Mouse (Mus musculus) lung, embryonic 14.5 days (tissue): ENCODE results near the gene Sfxn5. TPM values are rescaled to one million over a fixed set of nuclear protein-coding genes. Genes with fewer than 3 reads are reported as not detected.
A peak's percentile ranks its signal among the peaks of the same experiment; 100 is the strongest.

Experiments
- ATAC-seq: fragments of 200-750 bp; cut with Nextera tagmentation; 2 replicates; pipeline ENCODE4 v1.8.0; 2017; ENCODE audit warnings: mild to moderate bottlenecking, moderate TSS enrichment, moderate library complexity; ENCODE audit not compliant: insufficient read depth
- DNase-seq: peaks from one replicate; pipeline ENCODE4 v3.0.0-alpha.2; 2015
- H3K27ac ChIP-seq: fragments of 300-500 bp; sonication (generic); 2 replicates; pipeline ENCODE4 v1.5.1; 2014; ENCODE audit warnings: low read depth, mild to moderate bottlenecking, moderate library complexity
- H3K27me3 ChIP-seq: fragments of 300-500 bp; sonication (generic); 2 replicates; pipeline ENCODE4 v1.6.1; 2014; ENCODE audit warnings: low read length, control low read depth; ENCODE audit not compliant: insufficient read depth
- H3K36me3 ChIP-seq: fragments of 300-500 bp; sonication (generic); 2 replicates; pipeline ENCODE4 v1.6.1; 2014; ENCODE audit warnings: control low read depth; ENCODE audit not compliant: insufficient read depth
- H3K4me1 ChIP-seq: fragments of 300-500 bp; sonication (generic); 2 replicates; pipeline ENCODE4 v1.6.1; 2014; ENCODE audit warnings: antibody characterized with exemption, control low read depth; ENCODE audit not compliant: insufficient read depth
- H3K4me2 ChIP-seq: fragments of 300-500 bp; sonication (generic); 2 replicates; pipeline ENCODE4 v1.6.1; 2014; ENCODE audit warnings: mild to moderate bottlenecking
- H3K4me3 ChIP-seq: fragments of 300-500 bp; sonication (generic); 2 replicates; pipeline ENCODE4 v1.5.1; 2014; ENCODE audit warnings: low read depth, low read length
- H3K9ac ChIP-seq: fragments of 300-500 bp; sonication (generic); 2 replicates; pipeline ENCODE4 v1.6.1; 2014
- H3K9me3 ChIP-seq: fragments of 300-500 bp; sonication (generic); 2 replicates; pipeline ENCODE4 v1.6.1; 2016; ENCODE audit warnings: low read depth, low read length, control low read depth
- CTCF ChIP-seq: IDR thresholded peaks from 2 replicates; pipeline ENCODE4 v1.5.1; 2016; ENCODE audit warnings: antibody characterized with exemption, low read depth
- WGBS: fragments of 180-500 bp; shearing (Covaris S2); extraction: QIAGEN DNeasy Blood & Tissue Kit; methylation state at CpG from one replicate; pipeline ENCODE4 v1.1.7; 2014; 5-methylcytosine and 5-hydroxymethylcytosine counted together
- polyA plus RNA-seq: library from polyadenylated mRNA; unstranded; fragments of >200 nt; fragmentation: Nextera tagmentation; extraction: Ambion mirVana; gene quantifications from 2 replicates; pipeline ENCODE4 v1.2.1, GENCODE M21; 2014

Sfxn5 gene
- polyA plus RNA-seq, 1 experiment from 2014 or later = 8.3 TPM

GRCm38 (mm10) chr6:85304966-85305365 is 28.3 kb downstream of the Sfxn5 start:
- TF ChIP-seq CTCF = no peak
- Histone ChIP-seq H3K27ac (no peak overlapping the region), H3K36me3 (no peaks in the 10 kb centered on the region), H3K9ac (no peak overlapping the region), H3K9me3 (no peaks in the 10 kb centered on the region), H3K4me1 (no peaks in the 10 kb centered on the region), H3K27me3 (no peaks in the 10 kb centered on the region), H3K4me3 (no peak overlapping the region), H3K4me2 (no peak overlapping the region)
- DNase-seq (no peak), ATAC-seq (no peak)
- 73% methylated on average over 5 of the region's 5 CpGs for WGBS

GRCm38 (mm10) chr6:85302326-85303055 is 30.7 kb downstream of the Sfxn5 start:
- Histone ChIP-seq H3K4me1 (no peaks in the 10 kb centered on the region), H3K36me3 (no peaks in the 10 kb centered on the region), H3K4me3 (no peak overlapping the region), H3K27me3 (no peaks in the 10 kb centered on the region), H3K27ac (peak overlapping the region; percentile 63; the same call in 1 of the 2 replicates), H3K9me3 (no peaks in the 10 kb centered on the region), H3K4me2 (no peak overlapping the region), H3K9ac (no peak overlapping the region)
- ATAC-seq (peak; percentile 65), DNase-seq (peak; percentile 51)
- no peak for TF ChIP-seq CTCF
- 66% methylated on average over 3 of the region's 3 CpGs for WGBS

GRCm38 (mm10) chr6:85295384-85296167 is 37.6 kb downstream of the Sfxn5 start:
- WGBS = 66% methylated on average over 7 of the region's 7 CpGs
- ATAC-seq = no peak

GRCm38 (mm10) chr6:85294004-85294379 is 39.2 kb downstream of the Sfxn5 start:
- no peaks in the 10 kb centered on the region for H3K27me3 ChIP-seq
- ATAC-seq (no peak), DNase-seq (no peak)
- H3K36me3 ChIP-seq = no peaks in the 10 kb centered on the region
- no peak overlapping the region for H3K4me2 ChIP-seq
- TF ChIP-seq CTCF = no peak
- H3K9ac ChIP-seq = no peak overlapping the region
- no peak overlapping the region for H3K4me3 ChIP-seq
- H3K27ac ChIP-seq = no peak overlapping the region
- H3K9me3 ChIP-seq = no peaks in the 10 kb centered on the region
- 74% methylated on average over 5 of the region's 5 CpGs for WGBS
- H3K4me1 ChIP-seq = no peaks in the 10 kb centered on the region

More at GRCm38 (mm10) chr6:85295384-85296167, 37.6 kb downstream of the Sfxn5 start:
- no peak overlapping the region for H3K9ac ChIP-seq
- H3K27ac ChIP-seq = no peak overlapping the region
- no peak overlapping the region for H3K4me2 ChIP-seq
- no peaks in the 10 kb centered on the region for H3K36me3 ChIP-seq
- H3K9me3 ChIP-seq = no peaks in the 10 kb centered on the region
- no peaks in the 10 kb centered on the region for H3K4me1 ChIP-seq
- no peak overlapping the region for H3K4me3 ChIP-seq
- no peak for TF ChIP-seq CTCF
- peak; percentile 54 for DNase-seq
- no peaks in the 10 kb centered on the region for H3K27me3 ChIP-seq

- H3K9me3 ChIP-seq = no peaks in the 10 kb centered on the region
- H3K27ac ChIP-seq = no peak overlapping the region
- H3K4me3 ChIP-seq = no peak overlapping the region
- 54% methylated on average over 10 of the region's 10 CpGs for WGBS
- no peak for DNase-seq
- no peak overlapping the region for H3K4me2 ChIP-seq
- no peak for TF ChIP-seq CTCF
- no peaks in the 10 kb centered on the region for H3K27me3 ChIP-seq
- no peaks in the 10 kb centered on the region for H3K36me3 ChIP-seq
- no peak overlapping the region for H3K9ac ChIP-seq
- no peak for ATAC-seq
- H3K4me1 ChIP-seq = no peaks in the 10 kb centered on the region
Measured at GRCm38 (mm10) chr6:85293255-85294003, 39.8 kb downstream of the Sfxn5 start.

GRCm38 (mm10) chr6:85290869-85291824 is 42.1 kb downstream of the Sfxn5 start:
- no peaks in the 10 kb centered on the region for H3K9me3 ChIP-seq
- H3K36me3 ChIP-seq = no peaks in the 10 kb centered on the region
- no peak for ATAC-seq
- H3K4me3 ChIP-seq = no peak overlapping the region
- H3K27me3 ChIP-seq = no peaks in the 10 kb centered on the region
- no peak overlapping the region for H3K9ac ChIP-seq
- no peak overlapping the region for H3K4me2 ChIP-seq
- DNase-seq = peak; percentile 9
- 72% methylated on average over 16 of the region's 16 CpGs for WGBS
- H3K27ac ChIP-seq = no peak overlapping the region
- no peaks in the 10 kb centered on the region for H3K4me1 ChIP-seq
- TF ChIP-seq CTCF = peak; percentile 45
